Mouse (Mus musculus) CH12.LX (cell line): ENCODE results near the gene Ntrk3.

Experiments used
- BHLHE40 ChIP-seq: IDR thresholded peaks from 2 replicates; pipeline ENCODE4 v1.6.1; 2011; ENCODE audit warnings: mild to moderate bottlenecking, low read depth, low read length, improper control_type of control experiment
- CTCF ChIP-seq, 2 experiments: IDR thresholded peaks in 1 of 2; conservative IDR thresholded peaks in 1 of 2; 2 replicates each; pipeline ENCODE4 v1.5.1; 2011 to 2012; ENCODE audit warnings: low read depth in 2 of 2, low read length in 2 of 2, improper control_type of control experiment in 1 of 2, inconsistent platforms in 1 of 2, mild to moderate bottlenecking in 1 of 2, moderate library complexity in 1 of 2
- KAT2A ChIP-seq: IDR thresholded peaks from 2 replicates; pipeline ENCODE4 v1.6.1; 2012; ENCODE audit warnings: low read length, improper control_type of control experiment, inconsistent platforms; ENCODE audit not compliant: insufficient replicate concordance
- MAZ ChIP-seq: IDR thresholded peaks from 2 replicates; pipeline ENCODE4 v1.6.1; 2012; ENCODE audit warnings: low read depth, mild to moderate bottlenecking, inconsistent platforms, low read length, improper control_type of control experiment, moderate library complexity
- MYC ChIP-seq: IDR thresholded peaks from 2 replicates; pipeline ENCODE4 v1.6.1; 2011; ENCODE audit warnings: low read depth, mild to moderate bottlenecking, improper control_type of control experiment, low read length
- POLR2A ChIP-seq: IDR thresholded peaks from 2 replicates; pipeline ENCODE4 v1.6.1; 2011; ENCODE audit warnings: low read depth, mild to moderate bottlenecking, improper control_type of control experiment, low read length
- POLR2AphosphoS2 ChIP-seq: IDR thresholded peaks from 2 replicates; pipeline ENCODE4 v1.6.1; 2011; ENCODE audit warnings: low read depth, low read length, improper control_type of control experiment
- RAD21 ChIP-seq: IDR thresholded peaks from 2 replicates; pipeline ENCODE4 v1.6.1; 2011; ENCODE audit warnings: low read depth, mild to moderate bottlenecking, low read length, improper control_type of control experiment, moderate library complexity
- ZC3H11A ChIP-seq: IDR thresholded peaks from 2 replicates; pipeline ENCODE4 v1.6.1; 2012; ENCODE audit warnings: low read depth, mild to moderate bottlenecking, inconsistent platforms, low read length, improper control_type of control experiment

GRCm38 (mm10) chr7:78585960-78586359 lies 151.9 kb downstream of the Ntrk3 start:
- TF ChIP-seq MAZ = no peak
- TF ChIP-seq CTCF (conservative IDR thresholded peaks at IDR 0.05 in 1 of 2, IDR thresholded peaks at IDR 0.05 in 1 of 2; ENCODE audit: low read depth in 2 of 2, low read length in 2 of 2) = no peak
- TF ChIP-seq MYC = no peak
- no peak for TF ChIP-seq POLR2AphosphoS2
- no peak for TF ChIP-seq POLR2A
- TF ChIP-seq KAT2A = no peak
- TF ChIP-seq ZC3H11A = no peak
- no peak for TF ChIP-seq BHLHE40
- TF ChIP-seq RAD21 = no peak
